Mouse (Mus musculus): ENCODE data around the gene Slc7a11.

- TF ChIP-seq POLR2A (IDR thresholded peaks at IDR 0.05; ENCODE audit: borderline replicate concordance, control insufficient read depth, low read depth, low read length) = no peak
- TF ChIP-seq CTCF (IDR thresholded peaks at IDR 0.05; ENCODE audit: control insufficient read depth, insufficient read depth, low read length) = no peak
Observed at GRCm38 (mm10) chr3:50026039-50026438, 417.4 kb downstream of the Slc7a11 start.

Measured in bone marrow, adult 2 months (tissue).